Mouse (Mus musculus) hindbrain, postnatal 0 days (tissue): Measurements from ENCODE around the gene Me3. TPM values are rescaled to one million over a fixed set of nuclear protein-coding genes. Genes with fewer than 3 reads are reported as not detected.
A peak's percentile ranks its signal among the peaks of the same experiment; 100 is the strongest.

Experiments used
- ATAC-seq: fragments of 200-750 bp; cut with Nextera tagmentation; 2 replicates; pipeline ENCODE4 v1.8.0; 2017; ENCODE audit warnings: mild to moderate bottlenecking, moderate TSS enrichment, moderate library complexity
- DNase-seq: peaks from one replicate; pipeline ENCODE4 v3.0.0-alpha.2; 2015; ENCODE audit warnings: low spot score
- H3K27ac ChIP-seq: fragments of 300-500 bp; sonication (generic); 2 replicates; pipeline ENCODE4 v1.5.1; 2014; ENCODE audit warnings: mild to moderate bottlenecking
- H3K27me3 ChIP-seq: fragments of 300-500 bp; sonication (generic); 2 replicates; pipeline ENCODE4 v1.6.1; 2014; ENCODE audit warnings: low read length, mixed read lengths; ENCODE audit not compliant: insufficient read depth
- H3K36me3 ChIP-seq: fragments of 300-500 bp; sonication (generic); 2 replicates; pipeline ENCODE4 v1.6.1; 2014; ENCODE audit warnings: low read length, mixed read lengths; ENCODE audit not compliant: insufficient read depth
- H3K4me1 ChIP-seq: fragments of 300-500 bp; sonication (generic); 2 replicates; pipeline ENCODE4 v1.6.1; 2014; ENCODE audit warnings: antibody characterized with exemption, low read length, mixed read lengths; ENCODE audit not compliant: insufficient read depth
- H3K4me2 ChIP-seq: fragments of 300-500 bp; sonication (generic); 2 replicates; pipeline ENCODE4 v1.6.1; 2014; ENCODE audit warnings: low read depth, mild to moderate bottlenecking, low read length, moderate library complexity, mixed read lengths
- H3K4me3 ChIP-seq: fragments of 300-500 bp; sonication (generic); 2 replicates; pipeline ENCODE4 v1.5.1; 2014; ENCODE audit warnings: low read length
- H3K9ac ChIP-seq: fragments of 300-500 bp; sonication (generic); replicated peaks from 2 replicates; pipeline ENCODE4 v1.6.1; 2014; ENCODE audit warnings: mild to moderate bottlenecking, low read length, moderate library complexity, mixed read lengths
- H3K9me3 ChIP-seq: fragments of 300-500 bp; sonication (generic); 2 replicates; pipeline ENCODE4 v1.6.1; 2016; ENCODE audit warnings: low read length, mixed read lengths
- CTCF ChIP-seq: IDR thresholded peaks from 2 replicates; pipeline ENCODE4 v1.5.1; 2016; ENCODE audit warnings: antibody characterized with exemption, control low read depth, low read depth
- WGBS: fragments of 180-500 bp; shearing (Covaris S2); extraction: QIAGEN DNeasy Blood & Tissue Kit; methylation state at CpG from one replicate; pipeline ENCODE4 v1.1.7; 2014; 5-methylcytosine and 5-hydroxymethylcytosine counted together
- polyA plus RNA-seq: library from polyadenylated mRNA; unstranded; fragments of >200 nt; fragmentation: Nextera tagmentation; extraction: Ambion mirVana; gene quantifications from 2 replicates; pipeline ENCODE4 v1.2.1, GENCODE M21; 2015
- total RNA-seq: library from RNA; depleted of rRNA; stranded (reverse); fragments of >200 nt; gene quantifications from 2 replicates; pipeline ENCODE4 v1.2.3, GENCODE M21; 2014; rRNA removed

Gene Me3
- total and polyA plus RNA-seq, 2 experiments from 2014 or later: 23.6 to 30.1 TPM

GRCm38 (mm10) chr7:89903007-89903406 lies 270.8 kb downstream of the Me3 start:
- no peak overlapping the region for H3K4me3 ChIP-seq
- DNase-seq (no peak), ATAC-seq (no peak)

GRCm38 (mm10) chr7:89903442-89904343 lies 271.5 kb downstream of the Me3 start, which contains the start of gene Ccdc81:
TSS of gene Ccdc81 (minus strand) at chr7:89903629.
- Histone ChIP-seq H3K27ac (no peak within 1 kb of the TSS), H3K27me3 (no peaks in the 10 kb centered on the region), H3K9ac (no peak within 1 kb of the TSS; the same call in 1 of the 2 replicates), H3K4me2 (peak within 1 kb of the TSS; percentile 43), H3K4me3 (no peak within 1 kb of the TSS), H3K36me3 (no peaks in the 10 kb centered on the region), H3K9me3 (no peaks in the 10 kb centered on the region), H3K4me1 (no peaks in the 10 kb centered on the region)
- TF ChIP-seq CTCF: no peak
- ATAC-seq (0 out of 2 replicates have a peak, but pooled peaks have one; percentile 45), DNase-seq (peak; percentile 23)
- 24% methylated on average over 22 of the region's 22 CpGs for WGBS

More at GRCm38 (mm10) chr7:89903007-89903406, 270.8 kb downstream of the Me3 start:
- TF ChIP-seq CTCF: no peak
- no peak overlapping the region; the same call in 1 of the 2 replicates for H3K9ac ChIP-seq
- H3K27me3 ChIP-seq: no peaks in the 10 kb centered on the region
- WGBS: 81% methylated on average over 8 of the region's 8 CpGs
- no peak overlapping the region for H3K27ac ChIP-seq
- H3K4me1 ChIP-seq: no peaks in the 10 kb centered on the region
- peak overlapping the region; percentile 43 for H3K4me2 ChIP-seq
- H3K36me3 ChIP-seq: no peaks in the 10 kb centered on the region
- no peaks in the 10 kb centered on the region for H3K9me3 ChIP-seq

Other genes with a start within 250 kb of the Me3 start
- 24.3 and 31.4 TPM in 2 replicates for gene Tmem135, start 228.2 kb upstream of the Me3 start, total RNA-seq
- 31.8 and 33.5 TPM in 2 replicates for gene Tmem135, start 228.2 kb upstream of the Me3 start, polyA plus RNA-seq
- gene Fzd4, start 228.0 kb upstream of the Me3 start, total RNA-seq: 4.4 and 4.7 TPM in 2 replicates
- gene Fzd4, start 228.0 kb upstream of the Me3 start, polyA plus RNA-seq: 2.1 TPM in 2 replicates
- 29.1 and 32.3 TPM in 2 replicates for gene Prss23, start 105.2 kb upstream of the Me3 start, total RNA-seq
- 15.4 and 18.6 TPM in 2 replicates for gene Prss23, start 105.2 kb upstream of the Me3 start, polyA plus RNA-seq